Mouse (Mus musculus) CD8-positive naive resting alpha-beta T cell, adult 57 days (primary cell): ENCODE results near the gene Ptgis. TPM values are rescaled to one million over a fixed set of nuclear protein-coding genes. Genes with fewer than 3 reads are reported as not detected.

ENCODE experiments used
- total RNA-seq: library from RNA; stranded (reverse); gene quantifications from one replicate; pipeline ENCODE4 v1.2.4, GENCODE M21; 2023

The Ptgis gene
- total RNA-seq: not detected

GRCm38 (mm10) chr2:167240008-167240964 is at the start of gene Ptgis:
Gene Ptgis (minus strand): TSS chr2:167240604.

DNA sequence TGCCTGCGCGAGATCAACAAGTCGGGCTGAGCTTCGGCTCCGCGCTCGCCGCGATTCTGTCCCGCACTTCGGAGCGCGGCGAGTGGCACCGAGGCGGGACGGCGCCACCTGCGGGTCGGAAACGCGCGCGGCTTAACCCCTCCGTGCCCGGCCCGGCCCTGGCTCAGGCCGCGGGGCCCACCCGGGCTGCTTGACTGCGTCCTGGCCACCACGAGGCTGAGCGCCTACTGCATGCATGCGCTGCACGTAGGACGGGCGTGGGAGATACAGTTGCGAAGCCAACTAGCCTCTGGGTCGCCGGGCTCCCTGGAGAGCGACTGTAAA is 50.4 kb downstream of the Ptgis start, which contains the start of gene Kcnb1:
Gene Kcnb1 (minus strand): TSS at position 80 of the 324 bp plus-strand sequence.

Other genes with a start within 250 kb of the Ptgis start
- gene Stau1, start 244.3 kb downstream of the Ptgis start, total RNA-seq: 65.7 TPM
- 107 TPM for gene Ddx27, start 225.4 kb downstream of the Ptgis start, total RNA-seq
- 61.8 TPM for gene Znfx1, start 177.6 kb downstream of the Ptgis start, total RNA-seq
- gene Kcnb1, start 50.4 kb downstream of the Ptgis start, total RNA-seq: 0.95 TPM
- 32.1 TPM for gene B4galt5, start 108.6 kb upstream of the Ptgis start, total RNA-seq
- gene Slc9a8, start 181.1 kb upstream of the Ptgis start, total RNA-seq: 102 TPM